Mouse (Mus musculus) monocyte, adult 2 months (primary cell): ENCODE measurements at regions not wholly inside any gene's neighbourhood (a gene's known extent, or its start where the extent isn't known, plus 50 kb on each side); places are given as distances from the start of the nearest gene placed in this dataset.

ENCODE experiments used
- DNase-seq, 2 experiments: peaks; one replicate each; pipeline ENCODE4 v3.0.0; 2022; ENCODE audit warnings: low spot score in 2 of 2, low read depth in 1 of 2

GRCm38 (mm10) chr12:77663665-77664374 is 425.9 kb downstream of the Fut8 start:
- DNase-seq: no peak

- no peak for DNase-seq
These were observed 428.5 kb downstream of the Fut8 start for GRCm38 (mm10) chr12:77666411-77666810.

DNA sequence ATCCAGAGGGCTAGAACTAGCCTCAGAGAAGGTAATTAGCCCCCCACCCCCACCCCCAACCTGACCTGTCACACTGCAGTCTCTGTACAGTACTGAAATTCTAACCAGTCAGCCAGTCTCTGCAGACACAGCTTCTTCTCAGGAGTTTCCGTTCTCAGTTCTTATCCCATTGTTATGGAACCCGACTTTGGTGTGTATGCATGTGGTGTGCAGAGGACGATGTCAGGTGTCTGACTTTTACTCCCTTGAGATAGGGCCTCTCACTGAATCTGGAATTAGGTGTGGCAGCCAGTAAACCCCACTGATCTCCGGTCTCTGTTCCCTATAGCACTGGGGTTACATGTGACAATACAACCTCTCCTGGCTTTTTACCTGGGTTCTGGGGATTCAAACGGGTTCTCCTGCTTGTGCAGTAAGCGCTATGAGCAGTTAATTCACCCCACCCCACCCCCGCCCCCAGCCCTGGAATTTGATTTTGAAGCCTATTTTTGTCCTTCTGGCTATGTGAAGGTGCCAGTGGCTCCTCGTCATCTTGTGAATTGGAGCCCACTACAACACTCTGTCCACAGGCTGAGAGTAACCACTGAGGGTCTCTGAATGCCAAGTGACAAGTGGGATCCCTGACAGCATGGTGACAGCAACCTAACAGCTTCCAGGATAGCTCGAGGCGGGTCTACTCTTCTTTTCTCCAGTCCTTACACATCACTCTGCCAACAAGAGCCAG is 429.4 kb downstream of the Fut8 start:
- DNase-seq: no peak

- DNase-seq: peak in 1 of 2 experiments; percentile 3
These were observed 429.9 kb downstream of the Fut8 start for GRCm38 (mm10) chr12:77667875-77668204.

GRCm38 (mm10) chr12:77670531-77670930 is 432.6 kb downstream of the Fut8 start:
- no peak for DNase-seq

DNA sequence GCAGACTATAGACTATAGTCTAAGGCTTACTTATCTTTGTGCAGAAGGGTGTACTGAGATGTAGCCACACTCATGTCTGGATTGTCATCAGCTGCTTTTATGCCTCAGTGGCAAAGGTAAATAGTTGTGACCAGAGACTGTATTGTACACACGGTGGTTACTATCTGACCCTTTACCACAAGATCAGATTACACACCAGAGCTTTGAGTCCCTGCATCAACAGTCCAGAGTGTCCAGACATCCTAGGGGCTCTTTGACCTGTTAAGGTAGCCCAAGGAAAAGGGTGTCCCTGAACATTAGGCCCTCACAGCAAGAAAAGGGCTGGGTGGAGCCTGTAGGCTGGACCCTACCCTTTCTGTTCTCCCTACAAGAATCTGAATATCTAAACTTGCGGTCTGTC is 436.4 kb downstream of the Fut8 start:
- no peak for DNase-seq

DNA sequence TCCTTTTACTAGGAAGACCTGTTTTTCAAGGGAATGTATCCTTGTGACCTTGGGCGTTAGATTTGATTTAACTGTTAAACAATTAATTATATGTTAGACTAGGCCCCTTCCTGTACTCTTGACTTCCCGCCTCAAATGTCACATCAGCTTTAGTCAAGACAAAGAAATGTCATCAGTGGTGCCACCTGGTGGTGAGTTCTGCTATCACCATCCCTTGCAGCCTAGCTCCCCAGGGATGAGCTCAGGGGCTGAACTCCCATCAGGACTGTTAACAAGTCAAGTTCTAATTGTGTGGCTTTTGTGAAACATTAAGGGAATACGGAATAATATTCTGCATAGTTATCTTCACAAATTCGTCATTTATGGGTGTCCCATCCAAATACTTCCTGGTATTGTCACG is 436.8 kb downstream of the Fut8 start:
- DNase-seq: no peak

- no peak for DNase-seq
These were observed 440.1 kb downstream of the Fut8 start for GRCm38 (mm10) chr12:77678040-77678439.

GRCm38 (mm10) chr12:77694101-77694500 is 456.2 kb downstream of the Fut8 start:
- DNase-seq: no peak

- DNase-seq: no peak
These were observed 458.2 kb downstream of the Fut8 start for GRCm38 (mm10) chr12:77696039-77696631.

DNA sequence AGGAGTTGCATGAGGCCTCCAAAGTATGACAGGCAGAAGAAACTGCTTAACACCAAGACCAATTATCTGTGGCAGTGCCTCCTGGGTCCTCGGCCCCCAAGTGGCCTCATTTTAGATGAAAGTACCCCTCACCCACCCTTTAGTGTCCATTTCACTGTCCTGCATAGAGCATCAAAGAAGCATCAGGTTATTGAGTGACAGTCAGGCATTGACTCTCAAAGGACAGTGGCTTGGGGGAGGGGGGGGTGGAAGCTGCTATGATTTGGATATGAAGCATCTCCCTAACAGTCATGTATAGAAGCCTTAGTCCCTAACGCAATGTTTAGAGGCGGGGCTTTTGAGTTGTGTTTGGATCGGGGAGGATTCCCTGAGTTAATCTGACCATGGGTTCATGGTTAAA is 458.7 kb downstream of the Fut8 start:
- DNase-seq: no peak

DNA sequence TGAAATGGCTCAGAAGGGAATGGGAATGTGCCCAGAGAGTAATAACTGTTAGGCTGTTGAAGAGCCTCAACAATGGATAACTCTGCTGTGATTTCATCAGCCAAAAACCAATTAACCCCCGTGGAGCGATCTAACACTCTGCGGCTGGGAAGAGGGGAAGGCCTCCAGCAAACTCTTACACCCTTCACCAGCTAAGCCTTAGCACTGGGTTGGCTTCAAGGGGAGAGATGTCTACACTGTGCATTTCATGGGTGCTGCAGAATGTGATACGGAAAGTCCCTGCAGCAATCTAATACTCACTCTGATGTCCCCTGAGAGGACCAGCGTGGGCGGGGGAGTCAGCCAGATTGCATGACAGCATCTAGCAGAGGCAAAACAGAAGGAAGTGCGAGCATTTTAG is 460.2 kb downstream of the Fut8 start:
- DNase-seq: no peak

DNA sequence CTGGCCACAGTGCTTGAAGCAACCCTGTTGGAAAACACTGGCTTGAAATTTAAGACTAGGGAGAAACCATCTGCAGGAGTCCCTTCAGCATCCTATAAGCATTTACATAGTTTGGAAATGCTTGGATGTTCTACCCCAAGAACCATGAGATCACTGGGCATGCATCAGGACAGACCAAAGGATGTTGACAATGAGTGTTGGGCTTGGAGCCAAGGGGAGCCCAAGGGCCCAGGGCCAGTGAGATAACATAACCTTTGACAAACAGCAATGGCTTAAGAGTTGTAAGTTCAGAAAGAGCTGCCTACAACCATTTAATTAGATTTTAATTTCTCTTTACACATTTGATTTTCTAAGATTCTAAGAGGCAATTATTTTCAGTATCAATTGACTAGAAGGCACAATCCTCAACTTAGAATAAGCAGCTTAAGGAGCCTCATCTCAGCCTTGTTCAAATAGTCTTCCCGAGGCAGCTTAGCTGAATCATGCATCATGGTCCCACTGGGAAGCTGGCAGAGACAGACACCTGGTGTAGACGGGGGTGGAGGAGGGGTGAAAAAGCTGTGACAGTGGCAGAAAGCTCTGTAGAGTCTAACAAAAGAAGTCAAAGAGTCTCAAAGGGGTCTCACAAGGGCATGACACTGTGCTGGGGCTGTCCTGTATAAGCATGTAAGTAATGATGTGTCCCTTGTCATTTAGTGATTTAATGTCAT is 462.1 kb downstream of the Fut8 start:
- DNase-seq: no peak

DNA sequence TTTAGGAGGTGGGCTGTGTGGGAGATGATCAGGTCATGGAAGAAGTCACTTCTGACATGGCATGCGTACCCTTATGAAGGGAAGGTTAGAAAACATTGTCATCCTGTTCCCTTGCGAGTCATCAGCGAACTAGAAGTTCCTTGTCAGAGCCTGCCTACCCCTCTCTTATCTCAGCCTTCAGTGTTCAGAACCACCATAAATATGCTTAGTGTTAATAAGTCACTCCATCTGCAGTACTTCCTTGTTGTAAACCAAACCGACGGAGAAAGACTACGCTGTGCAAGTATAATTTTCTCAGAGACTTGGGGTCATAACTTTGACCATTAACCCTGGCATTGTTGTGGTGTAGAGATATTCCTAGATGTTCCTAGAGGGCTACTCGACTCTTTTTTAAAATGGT is 477.6 kb downstream of the Fut8 start:
- DNase-seq: no peak

GRCm38 (mm10) chr12:77715979-77716378 is 478.1 kb downstream of the Fut8 start:
- DNase-seq: no peak

DNA sequence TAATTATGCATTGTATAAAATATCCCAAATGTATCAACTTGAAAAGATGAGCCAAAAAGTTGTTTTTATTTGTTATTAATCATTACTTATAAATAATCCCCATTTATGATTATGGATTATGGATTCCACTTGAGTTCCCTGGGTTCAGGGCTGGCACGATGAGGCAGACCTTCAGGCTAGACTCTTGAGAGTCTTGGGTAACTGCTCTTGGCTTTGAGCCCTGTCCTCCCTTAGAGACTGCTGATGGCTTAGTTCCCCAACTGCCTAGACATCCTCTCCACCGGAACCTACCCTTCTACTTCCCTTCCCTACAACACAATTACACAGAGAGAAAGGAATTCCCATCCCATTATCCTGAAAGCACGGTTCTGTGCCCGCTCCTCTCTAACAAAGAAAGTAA is 466.3 kb upstream of the Gm6657 start:
- no peak for DNase-seq

DNA sequence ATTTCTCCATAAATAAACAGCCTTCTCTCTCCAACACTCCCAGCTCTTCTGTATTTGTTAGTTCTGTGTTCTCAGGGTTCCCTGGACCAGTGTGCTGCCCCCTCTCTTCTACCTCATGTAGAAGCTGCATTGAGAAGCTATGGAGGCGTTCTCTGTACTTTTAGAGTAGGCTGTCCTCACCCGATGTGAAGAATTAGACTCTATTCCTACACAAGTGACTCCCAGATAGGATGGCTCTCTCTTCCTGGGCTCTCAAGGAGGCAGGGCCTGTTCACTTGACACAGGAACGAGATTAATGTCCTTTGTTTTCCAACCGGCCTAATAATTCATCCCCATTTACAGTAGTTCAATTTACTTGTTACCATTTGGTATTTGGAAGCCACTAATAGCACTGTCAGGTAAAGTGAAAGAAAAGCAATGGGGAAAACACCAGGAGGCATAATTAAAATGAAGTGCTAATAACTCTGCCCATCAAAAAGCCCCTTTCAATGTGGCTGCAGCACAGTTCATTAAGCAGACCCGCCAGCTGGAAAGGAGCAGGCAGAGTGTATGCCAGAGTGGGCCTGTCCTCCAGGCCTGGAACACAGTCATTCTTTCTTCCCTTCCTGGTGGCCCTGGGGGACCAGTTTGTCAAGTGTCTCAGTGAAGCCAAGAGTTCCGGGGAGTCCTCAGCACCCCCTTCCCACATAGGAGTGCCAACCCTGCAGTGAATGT is 454.8 kb upstream of the Gm6657 start:
- DNase-seq: no peak

- DNase-seq: no peak
These were observed 451.3 kb upstream of the Gm6657 start for GRCm38 (mm10) chr12:77742716-77743115.

- DNase-seq: no peak
These were observed 444.5 kb upstream of the Gm6657 start for GRCm38 (mm10) chr12:77749438-77750007.

DNA sequence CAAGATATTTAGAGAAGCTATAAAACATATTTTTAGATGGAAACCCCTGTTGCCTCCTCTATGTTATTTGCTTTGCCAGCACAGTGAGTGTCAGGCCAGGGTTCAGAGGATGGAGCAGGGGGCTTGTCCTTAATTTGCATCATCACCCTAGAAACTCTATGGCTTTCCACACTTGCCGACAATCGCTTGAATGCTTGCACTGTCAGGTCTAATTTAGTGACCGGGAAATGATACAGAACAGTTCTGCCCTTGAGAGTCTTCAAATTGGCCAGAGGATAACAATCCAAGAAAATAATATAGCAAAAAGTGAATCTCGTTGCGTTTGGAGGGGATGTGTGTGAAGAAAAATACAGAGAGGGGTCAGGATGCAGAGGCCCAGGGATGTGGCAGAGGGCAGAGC is 441.9 kb upstream of the Gm6657 start:
- DNase-seq: no peak

- DNase-seq: no peak
These were observed 438.0 kb upstream of the Gm6657 start for GRCm38 (mm10) chr12:77756021-77756420.
